Mouse (Mus musculus) adrenal gland, postnatal 0 days (tissue): ENCODE data around the gene Med25. TPM values are rescaled to one million over a fixed set of nuclear protein-coding genes. Genes with fewer than 3 reads are reported as not detected.

Experiments used
- microRNA-seq: library from miRNA; unstranded; fragments of <30 nt; microRNA quantifications from one replicate; pipeline ENCODE4, GENCODE M21; 2016; ENCODE audit warnings: borderline replicate concordance; ENCODE audit not compliant: insufficient number of aligned reads
- polyA plus RNA-seq: library from polyadenylated mRNA; unstranded; fragments of >200 nt; fragmentation: Nextera tagmentation; extraction: Ambion mirVana; gene quantifications from 2 replicates; pipeline ENCODE4 v1.2.1, GENCODE M21; 2015

The Med25 gene
- polyA plus RNA-seq, result 65.4 and 92.8 TPM in 2 replicates

DNA sequence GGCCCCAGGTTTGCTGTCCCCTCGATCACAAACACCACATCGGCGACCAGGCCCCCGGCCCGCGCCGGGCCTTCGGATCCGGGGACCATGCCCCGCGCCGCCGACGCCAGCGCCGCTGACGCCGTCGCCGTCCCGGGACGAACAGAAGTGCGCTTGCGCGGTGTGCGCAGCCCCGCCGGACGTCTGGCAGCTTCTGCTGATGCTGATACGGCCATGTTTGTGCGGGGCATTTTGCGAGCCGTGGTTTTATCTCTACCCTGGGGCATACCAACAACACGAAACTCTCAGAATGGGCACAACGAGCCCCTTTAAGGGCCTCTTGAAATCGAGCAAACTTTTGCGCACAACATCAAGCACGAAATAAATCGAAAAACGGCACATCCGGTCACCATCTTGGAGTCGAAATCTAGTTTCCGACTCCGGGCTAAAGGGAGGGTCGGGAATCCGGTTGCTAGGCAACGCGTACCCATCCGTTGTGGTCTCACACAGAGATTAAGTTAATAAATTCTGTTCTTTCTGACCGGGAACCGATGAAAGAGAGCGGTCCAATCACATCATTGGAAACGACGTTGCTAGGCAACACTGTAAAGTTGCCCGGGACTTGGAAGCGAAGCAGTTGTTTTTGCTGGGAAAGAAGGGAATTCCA lies at the start of gene Med25:
TSS of gene Med25 (minus strand) at position 437 of the 646 bp plus-strand sequence.

DNA sequence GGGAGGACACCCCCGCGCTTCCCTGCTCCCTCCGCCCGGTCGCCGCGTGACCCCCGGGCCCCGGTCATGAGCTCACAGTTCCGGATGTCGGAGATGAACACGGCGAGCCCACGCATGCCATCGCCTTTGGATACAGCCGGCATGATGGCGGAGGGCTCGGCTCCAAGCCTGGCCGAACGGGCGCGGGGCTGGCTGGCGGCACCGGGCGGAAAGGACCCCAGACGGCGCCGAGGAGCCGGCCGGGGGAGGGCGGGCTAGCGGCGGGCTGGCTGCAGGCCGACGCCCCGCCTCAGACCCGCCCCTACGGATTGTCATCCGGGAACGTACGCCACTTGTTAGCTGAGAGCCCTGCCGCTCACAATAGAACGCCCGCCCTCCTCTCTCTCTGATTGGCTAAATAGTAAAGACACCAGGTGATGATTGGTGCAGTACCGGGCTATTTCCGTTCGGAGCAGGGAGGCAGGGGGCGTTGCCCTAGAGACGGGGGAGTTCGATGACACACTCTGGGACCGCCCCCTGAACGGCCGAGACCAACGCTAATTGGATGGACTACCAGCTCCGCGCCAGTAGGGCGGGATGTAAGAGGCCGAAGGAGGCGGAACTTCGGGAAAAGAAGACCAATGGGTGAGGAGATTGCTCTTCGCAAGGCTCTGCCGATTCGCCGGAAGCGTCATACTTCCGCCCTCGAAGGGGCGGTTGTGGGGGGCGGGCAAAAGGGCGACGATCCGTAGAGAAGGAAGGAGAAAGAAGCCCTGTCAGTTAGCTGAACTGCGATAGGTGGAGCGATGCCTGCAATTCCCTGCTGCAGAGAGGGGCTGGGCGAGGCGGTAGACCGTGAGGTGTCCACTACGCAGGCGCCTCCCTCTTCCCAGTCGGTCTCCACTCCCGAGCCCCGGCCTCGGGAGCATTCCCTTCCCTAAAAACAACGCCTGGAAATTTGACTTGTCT lies 37.0 kb upstream of the Med25 start, which contains the start of gene Ap2a1:
TSS of gene Ap2a1 (minus strand) at position 293 of the 948 bp plus-strand sequence.

DNA sequence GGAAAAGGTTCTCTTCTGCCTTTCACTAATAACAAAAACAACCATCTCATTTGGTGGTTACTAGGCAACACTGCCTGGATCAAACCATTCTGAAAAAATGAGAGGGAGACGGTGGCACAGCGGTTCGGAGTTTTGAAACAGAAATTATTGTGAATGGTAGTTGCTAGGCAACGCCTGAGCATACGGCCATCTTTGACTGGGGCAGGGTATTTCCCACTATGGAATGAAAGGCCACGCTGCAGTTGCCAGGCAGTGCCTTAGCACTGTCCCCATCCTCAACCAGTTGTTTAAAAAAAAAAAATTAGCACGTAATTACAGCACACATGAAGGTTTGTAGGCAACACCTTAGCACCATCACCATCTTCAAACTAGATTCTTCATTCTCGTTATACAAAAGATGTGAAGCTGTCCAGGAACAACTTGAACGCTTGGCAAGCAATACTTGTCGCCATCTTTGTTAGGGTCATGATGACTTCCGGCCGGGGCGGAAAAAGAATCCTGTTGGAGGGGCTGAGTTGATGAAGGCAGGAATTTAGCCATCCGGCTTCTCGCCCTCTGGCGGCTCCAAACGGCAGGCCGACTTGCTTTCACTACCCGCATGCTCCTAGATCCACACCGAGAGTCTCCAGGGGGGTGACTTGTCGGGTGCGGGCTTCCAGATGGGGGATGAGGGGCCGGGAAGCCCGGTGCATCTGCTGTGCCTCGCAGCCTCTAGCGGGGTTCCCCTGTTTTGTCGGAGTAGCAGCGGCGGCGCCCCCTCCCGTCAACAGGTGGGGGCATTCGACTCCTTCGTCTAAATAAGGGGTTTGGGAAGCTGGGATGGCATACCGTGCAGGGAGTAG lies 3.3 kb upstream of the Med25 start, which contains the start of gene Fuz:
TSS of gene Fuz (plus strand) at position 487 of the 842 bp plus-strand sequence.

DNA sequence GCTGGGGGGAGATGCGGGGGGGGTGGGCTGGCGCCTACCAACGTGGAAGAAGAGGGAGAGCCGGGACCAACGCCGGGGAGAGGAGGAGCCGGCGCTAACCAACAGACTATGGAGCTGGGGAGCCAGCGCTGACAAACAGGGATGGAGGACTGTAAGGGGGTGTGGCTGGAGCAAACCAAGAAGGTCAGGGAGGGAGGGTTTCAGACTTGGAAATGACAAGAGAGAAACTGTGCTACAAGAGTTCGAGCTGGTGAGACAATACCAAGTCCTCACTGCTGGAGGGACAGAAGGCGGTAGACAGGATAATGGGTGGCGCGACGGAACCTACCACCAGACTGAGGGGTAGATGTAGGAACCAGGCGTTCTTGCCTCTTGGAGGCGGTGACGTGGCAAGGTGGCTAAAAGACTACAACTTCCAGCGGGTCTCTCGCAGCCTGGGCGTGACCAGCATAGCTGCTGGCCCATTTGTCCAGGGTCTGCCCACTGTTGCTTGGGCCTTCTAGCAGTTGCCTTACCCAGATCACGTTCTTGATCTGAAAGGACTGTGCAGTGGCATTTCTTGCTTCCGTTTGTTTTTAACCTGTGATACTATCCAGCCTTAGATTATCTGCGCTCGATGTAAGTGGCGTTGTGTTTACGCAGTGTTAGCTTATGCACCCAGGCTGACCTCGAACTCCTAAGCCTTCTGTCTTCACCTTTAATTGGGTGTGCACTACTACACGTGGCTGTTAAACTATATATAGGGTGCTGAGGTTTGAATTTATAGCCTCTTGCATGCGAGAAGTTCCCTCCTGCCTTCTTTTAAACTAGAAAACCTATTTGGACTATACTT lies 22.6 kb downstream of the Med25 start, which contains the start of gene Ptov1:
TSS of gene Ptov1 (minus strand) at position 92 of the 832 bp plus-strand sequence.

DNA sequence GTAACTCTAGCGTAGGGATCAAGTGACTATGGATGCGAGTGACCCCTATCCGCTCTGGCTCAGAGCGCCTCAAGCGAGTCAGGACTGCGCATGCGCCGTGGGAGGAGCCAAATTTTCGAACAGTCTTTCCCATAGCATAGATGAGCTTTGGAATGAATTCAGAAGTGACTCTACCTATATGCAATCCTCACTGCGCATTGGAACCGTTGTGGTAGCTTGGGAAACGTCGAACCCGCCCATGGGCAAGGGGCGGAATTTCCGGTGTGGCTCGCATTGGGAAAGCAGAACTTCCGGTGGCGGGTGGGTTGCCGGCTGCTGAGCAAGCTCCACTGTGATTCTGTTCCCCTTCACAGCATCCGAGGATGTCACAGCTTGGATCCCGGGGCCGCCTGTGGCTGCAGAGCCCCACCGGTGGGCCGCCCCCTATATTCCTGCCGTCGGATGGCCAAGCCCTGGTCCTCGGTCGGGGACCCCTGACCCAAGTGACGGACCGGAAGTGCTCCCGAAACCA lies 35.4 kb downstream of the Med25 start, which contains the start of gene Pnkp:
TSS of gene Pnkp (plus strand) at position 98 of the 511 bp plus-strand sequence.

DNA sequence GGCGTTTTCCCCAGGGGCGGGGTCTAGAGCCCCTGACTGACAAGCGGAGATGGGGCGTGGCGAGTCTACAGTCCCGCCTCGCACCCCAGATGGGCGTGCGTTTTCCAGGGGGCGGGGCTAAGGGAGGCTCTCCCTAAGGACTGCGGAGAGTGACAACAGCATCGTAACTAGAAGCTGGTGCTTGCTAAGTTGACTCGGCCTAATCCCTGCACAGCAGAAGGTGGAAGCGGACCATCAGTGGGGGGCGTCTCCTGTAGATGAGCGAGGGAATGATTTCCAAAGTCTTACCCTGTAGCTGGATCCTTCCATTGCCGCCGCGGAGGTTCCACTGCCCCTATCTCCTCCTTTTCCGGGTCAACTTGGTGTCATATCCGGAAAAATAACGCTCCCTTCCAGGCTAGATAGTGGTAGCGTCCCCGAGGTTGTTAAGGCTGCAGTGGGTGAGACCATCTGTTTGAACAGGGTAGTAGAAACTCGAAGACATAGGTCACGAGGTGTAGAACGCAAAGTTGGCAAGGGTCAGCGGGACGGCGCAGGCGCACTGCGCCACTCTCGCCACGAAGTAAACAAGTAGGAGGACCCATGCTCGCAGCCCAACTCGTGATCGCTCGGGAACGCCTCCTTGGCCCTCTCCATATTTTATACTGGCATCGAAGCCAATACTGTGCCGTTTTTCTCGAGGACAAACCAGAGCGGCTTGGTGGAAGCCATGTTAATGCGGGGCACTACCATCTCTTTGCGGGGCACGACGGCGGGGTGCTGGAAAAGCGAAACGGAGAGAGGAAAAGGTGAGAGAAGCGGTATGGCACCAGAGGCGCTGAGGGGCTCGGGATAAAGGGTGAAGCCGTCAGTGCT lies 43.7 kb downstream of the Med25 start, which contains the start of the genes Akt1s1 and Tbc1d17:
TSS of gene Akt1s1 (plus strand) at position 431 of the 855 bp plus-strand sequence.
TSS of gene Tbc1d17 (minus strand) at position 519 of the 855 bp plus-strand sequence.

Small RNA genes within 50 kb of the gene (microRNA-seq; reads per million reads assigned to microRNA genes)
- gene Mir707, result not detected

Other genes with a start within 250 kb of the Med25 start
- gene Myh14, start 221.9 kb downstream of the Med25 start, polyA plus RNA-seq, result 1.7 and 2.0 TPM in 2 replicates
- not detected in 2 replicates for gene Izumo2, start 184.0 kb downstream of the Med25 start, polyA plus RNA-seq
- 25.8 and 41.4 TPM in 2 replicates for gene Vrk3, start 144.3 kb downstream of the Med25 start, polyA plus RNA-seq
- 0.16 and 0.37 TPM in 2 replicates for gene Zfp473, start 141.7 kb downstream of the Med25 start, polyA plus RNA-seq
- 40.4 and 43.1 TPM in 2 replicates for gene Nup62, start 76.6 kb downstream of the Med25 start, polyA plus RNA-seq
- gene Il4i1, start 76.3 kb downstream of the Med25 start, polyA plus RNA-seq, result 0.52 and 1.9 TPM in 2 replicates
- gene Atf5, start 76.1 kb downstream of the Med25 start, polyA plus RNA-seq, result 8.1 and 9.7 TPM in 2 replicates
- gene Akt1s1, start 43.7 kb downstream of the Med25 start, polyA plus RNA-seq, result 103 and 124 TPM in 2 replicates
- gene Tbc1d17, start 43.6 kb downstream of the Med25 start, polyA plus RNA-seq, result 74.5 and 99.1 TPM in 2 replicates
- gene Pnkp, start 35.6 kb downstream of the Med25 start, polyA plus RNA-seq, result 41.8 and 51.0 TPM in 2 replicates
- gene Ptov1, start 22.9 kb downstream of the Med25 start, polyA plus RNA-seq, result 305 and 336 TPM in 2 replicates
- 23.0 and 35.1 TPM in 2 replicates for gene Fuz, start 3.4 kb upstream of the Med25 start, polyA plus RNA-seq
- 49.4 and 50.6 TPM in 2 replicates for gene Ap2a1, start 36.8 kb upstream of the Med25 start, polyA plus RNA-seq
- 0.17 and 0.46 TPM in 2 replicates for gene Tsks, start 50.5 kb upstream of the Med25 start, polyA plus RNA-seq
- 23.0 and 24.9 TPM in 2 replicates for gene Cpt1c, start 82.1 kb upstream of the Med25 start, polyA plus RNA-seq
- 247 and 271 TPM in 2 replicates for gene Prmt1, start 93.9 kb upstream of the Med25 start, polyA plus RNA-seq
- 56.9 and 79.7 TPM in 2 replicates for gene Irf3, start 104.9 kb upstream of the Med25 start, polyA plus RNA-seq
- 16.6 and 25.4 TPM in 2 replicates for gene Bcl2l12, start 106.0 kb upstream of the Med25 start, polyA plus RNA-seq
- gene Scaf1, start 123.7 kb upstream of the Med25 start, polyA plus RNA-seq, result 25.1 and 26.8 TPM in 2 replicates
- 69.9 and 80.5 TPM in 2 replicates for gene Rras, start 125.2 kb upstream of the Med25 start, polyA plus RNA-seq
- gene Prr12, start 160.2 kb upstream of the Med25 start, polyA plus RNA-seq, result 4.1 and 6.1 TPM in 2 replicates
- gene Nosip, start 169.7 kb upstream of the Med25 start, polyA plus RNA-seq, result 72.0 and 75.6 TPM in 2 replicates
- 21.2 and 23.8 TPM in 2 replicates for gene Prrg2, start 170.0 kb upstream of the Med25 start, polyA plus RNA-seq
- 173 and 202 TPM in 2 replicates for gene Rcn3, start 199.5 kb upstream of the Med25 start, polyA plus RNA-seq
- 193 and 264 TPM in 2 replicates for gene Fcgrt, start 211.1 kb upstream of the Med25 start, polyA plus RNA-seq
- 1,100 and 1,135 TPM in 2 replicates for gene Rps11, start 231.7 kb upstream of the Med25 start, polyA plus RNA-seq
- 1,896 and 3,552 TPM in 2 replicates for gene Rpl13a, start 236.0 kb upstream of the Med25 start, polyA plus RNA-seq
- 1.4 and 2.1 TPM in 2 replicates for gene Gm45713, start 243.5 kb upstream of the Med25 start, polyA plus RNA-seq
- 6.1 and 11.0 TPM in 2 replicates for gene Flt3l, start 243.7 kb upstream of the Med25 start, polyA plus RNA-seq